Mouse (Mus musculus) heart, embryonic 15.5 days (tissue): Measurements from ENCODE around the gene Slc2a2. TPM values are rescaled to one million over a fixed set of nuclear protein-coding genes. Genes with fewer than 3 reads are reported as not detected.

ENCODE experiments used
- ATAC-seq: fragments of 200-750 bp; cut with Nextera tagmentation; replicated peaks from 2 replicates; pipeline ENCODE4 v1.8.0; 2017; ENCODE audit warnings: low read depth, moderate TSS enrichment; ENCODE audit not compliant: insufficient number of reproducible peaks, insufficient read depth, low FRiP score
- H3K27ac ChIP-seq: fragments of 300-500 bp; sonication (generic); 2 replicates; pipeline ENCODE4 v1.5.1; 2015; ENCODE audit warnings: mild to moderate bottlenecking, inconsistent platforms
- H3K27me3 ChIP-seq: fragments of 300-500 bp; sonication (generic); 2 replicates; pipeline ENCODE4 v1.6.1; 2015; ENCODE audit warnings: inconsistent platforms
- H3K36me3 ChIP-seq: fragments of 300-500 bp; sonication (generic); 2 replicates; pipeline ENCODE4 v1.6.1; 2015; ENCODE audit warnings: mild to moderate bottlenecking, inconsistent platforms
- H3K4me1 ChIP-seq: fragments of 300-500 bp; sonication (generic); replicated peaks from 2 replicates; pipeline ENCODE4 v1.6.1; 2015; ENCODE audit warnings: inconsistent platforms
- H3K4me2 ChIP-seq: fragments of 300-500 bp; sonication (generic); 2 replicates; pipeline ENCODE4 v1.6.1; 2015; ENCODE audit warnings: inconsistent platforms, mild to moderate bottlenecking, moderate library complexity
- H3K4me3 ChIP-seq: fragments of 300-500 bp; sonication (generic); 2 replicates; pipeline ENCODE4 v1.5.1; 2015; ENCODE audit warnings: mild to moderate bottlenecking, inconsistent platforms
- H3K9ac ChIP-seq: fragments of 300-500 bp; sonication (generic); 2 replicates; pipeline ENCODE4 v1.6.1; 2015; ENCODE audit warnings: mild to moderate bottlenecking, inconsistent platforms
- H3K9me3 ChIP-seq: fragments of 300-500 bp; sonication (generic); replicated peaks from 2 replicates; pipeline ENCODE4 v1.6.1; 2016; ENCODE audit warnings: inconsistent platforms
- WGBS: fragments of 180-500 bp; shearing (Covaris S2); methylation state at CpG from one replicate; pipeline ENCODE4 v1.1.7; 2015; ENCODE audit warnings: mixed read lengths; 5-methylcytosine and 5-hydroxymethylcytosine counted together
- polyA plus RNA-seq: library from polyadenylated mRNA; unstranded; fragments of >200 nt; fragmentation: Nextera tagmentation; extraction: Ambion mirVana; gene quantifications from 2 replicates; pipeline ENCODE4 v1.2.1, GENCODE M21; 2015

Gene Slc2a2
- polyA plus RNA-seq, 1 experiment from 2014 or later: 0.15 TPM

GRCm38 (mm10) chr3:28699601-28700000 is 1.9 kb downstream of the Slc2a2 start:
- no peaks in the 10 kb centered on the region for H3K4me1 ChIP-seq
- no peaks in the 10 kb centered on the region for H3K27me3 ChIP-seq
- H3K36me3 ChIP-seq: no peaks in the 10 kb centered on the region
- H3K9ac ChIP-seq: no peak overlapping the region
- ATAC-seq: no peak
- no peak overlapping the region for H3K4me2 ChIP-seq
- H3K4me3 ChIP-seq: no peak overlapping the region
- 64% methylated on average over 4 of the region's 4 CpGs for WGBS
- H3K9me3 ChIP-seq: no peaks in the 10 kb centered on the region
- no peak overlapping the region for H3K27ac ChIP-seq

- Histone ChIP-seq H3K27me3 (no peaks in the 10 kb centered on the region), H3K9me3 (no peaks in the 10 kb centered on the region), H3K4me1 (no peaks in the 10 kb centered on the region), H3K9ac (no peak overlapping the region), H3K4me2 (peak overlapping the region; percentile 33), H3K27ac (no peak overlapping the region), H3K36me3 (no peaks in the 10 kb centered on the region), H3K4me3 (no peak overlapping the region)
- WGBS: 52% methylated on average over 10 of the region's 10 CpGs
- ATAC-seq: no peak
Measured at GRCm38 (mm10) chr3:28705522-28706137, 7.9 kb downstream of the Slc2a2 start.

GRCm38 (mm10) chr3:28706736-28707135 is 9.0 kb downstream of the Slc2a2 start:
- no peak overlapping the region for H3K27ac ChIP-seq
- no peak overlapping the region for H3K4me2 ChIP-seq
- ATAC-seq: no peak
- WGBS: 67% methylated on average over 4 of the region's 4 CpGs
- H3K9me3 ChIP-seq: no peaks in the 10 kb centered on the region
- no peaks in the 10 kb centered on the region for H3K4me1 ChIP-seq
- no peaks in the 10 kb centered on the region for H3K36me3 ChIP-seq
- H3K27me3 ChIP-seq: no peaks in the 10 kb centered on the region
- no peak overlapping the region for H3K4me3 ChIP-seq
- H3K9ac ChIP-seq: no peak overlapping the region

- Histone ChIP-seq H3K9me3 (no peaks in the 10 kb centered on the region), H3K27me3 (no peaks in the 10 kb centered on the region), H3K9ac (no peak overlapping the region), H3K4me2 (no peak overlapping the region), H3K36me3 (no peaks in the 10 kb centered on the region), H3K4me3 (no peak overlapping the region), H3K4me1 (no peaks in the 10 kb centered on the region), H3K27ac (no peak overlapping the region)
- 54% methylated on average over 1 of the region's 1 CpGs for WGBS
- ATAC-seq: no peak
Measured at GRCm38 (mm10) chr3:28709740-28710139, 12.0 kb downstream of the Slc2a2 start.

GRCm38 (mm10) chr3:28713913-28714698 is 16.4 kb downstream of the Slc2a2 start:
- no peak overlapping the region for H3K27ac ChIP-seq
- H3K27me3 ChIP-seq: no peaks in the 10 kb centered on the region
- no peak overlapping the region for H3K4me2 ChIP-seq
- H3K4me1 ChIP-seq: no peaks in the 10 kb centered on the region
- H3K36me3 ChIP-seq: no peaks in the 10 kb centered on the region
- 77% methylated on average over 7 of the region's 7 CpGs for WGBS
- H3K9me3 ChIP-seq: no peaks in the 10 kb centered on the region
- no peak for ATAC-seq
- H3K9ac ChIP-seq: no peak overlapping the region
- no peak overlapping the region for H3K4me3 ChIP-seq

GRCm38 (mm10) chr3:28718521-28718920 is 20.8 kb downstream of the Slc2a2 start:
- Histone ChIP-seq H3K9me3 (no peaks in the 10 kb centered on the region), H3K27ac (no peak overlapping the region), H3K27me3 (no peaks in the 10 kb centered on the region), H3K4me2 (no peak overlapping the region), H3K4me1 (peaks cover 5% of the 10 kb centered on the region; the same call in 1 of the 2 replicates), H3K9ac (no peak overlapping the region), H3K36me3 (no peaks in the 10 kb centered on the region), H3K4me3 (no peak overlapping the region)
- WGBS: 85% methylated on average over 2 of the region's 2 CpGs
- no peak for ATAC-seq

- no peak overlapping the region for H3K4me2 ChIP-seq
- H3K27me3 ChIP-seq: no peaks in the 10 kb centered on the region
- no peaks in the 10 kb centered on the region for H3K36me3 ChIP-seq
- no peak overlapping the region for H3K9ac ChIP-seq
- H3K4me1 ChIP-seq: peaks cover 5% of the 10 kb centered on the region; the same call in 1 of the 2 replicates
- H3K9me3 ChIP-seq: no peaks in the 10 kb centered on the region
- no peak overlapping the region for H3K4me3 ChIP-seq
- WGBS: 70% methylated on average over 5 of the region's 5 CpGs
- no peak for ATAC-seq
- H3K27ac ChIP-seq: no peak overlapping the region
Measured at GRCm38 (mm10) chr3:28721218-28721617, 23.5 kb downstream of the Slc2a2 start.

GRCm38 (mm10) chr3:28721838-28722237 is 24.1 kb downstream of the Slc2a2 start:
- H3K27ac ChIP-seq: no peak overlapping the region
- ATAC-seq: no peak
- H3K9ac ChIP-seq: no peak overlapping the region
- H3K4me2 ChIP-seq: no peak overlapping the region
- WGBS: 39% methylated on average over 7 of the region's 7 CpGs
- no peaks in the 10 kb centered on the region for H3K9me3 ChIP-seq
- H3K4me3 ChIP-seq: no peak overlapping the region
- H3K4me1 ChIP-seq: peaks cover 5% of the 10 kb centered on the region; the same call in 1 of the 2 replicates
- no peaks in the 10 kb centered on the region for H3K36me3 ChIP-seq
- H3K27me3 ChIP-seq: no peaks in the 10 kb centered on the region

GRCm38 (mm10) chr3:28722531-28722930 is 24.8 kb downstream of the Slc2a2 start:
- no peaks in the 10 kb centered on the region for H3K9me3 ChIP-seq
- no peak overlapping the region for H3K4me2 ChIP-seq
- no peak overlapping the region for H3K27ac ChIP-seq
- H3K36me3 ChIP-seq: no peaks in the 10 kb centered on the region
- H3K4me1 ChIP-seq: peaks cover 5% of the 10 kb centered on the region; the same call in 1 of the 2 replicates
- no peak overlapping the region for H3K9ac ChIP-seq
- ATAC-seq: no peak
- H3K27me3 ChIP-seq: no peaks in the 10 kb centered on the region
- H3K4me3 ChIP-seq: no peak overlapping the region

GRCm38 (mm10) chr3:28723534-28723933 is 25.8 kb downstream of the Slc2a2 start:
- Histone ChIP-seq H3K9ac (no peak overlapping the region), H3K4me2 (no peak overlapping the region), H3K27ac (no peak overlapping the region), H3K27me3 (no peaks in the 10 kb centered on the region), H3K9me3 (no peaks in the 10 kb centered on the region), H3K4me3 (no peak overlapping the region), H3K4me1 (peaks cover 5% of the 10 kb centered on the region; the same call in 1 of the 2 replicates), H3K36me3 (no peaks in the 10 kb centered on the region)
- 61% methylated on average over 6 of the region's 6 CpGs for WGBS
- no peak for ATAC-seq

GRCm38 (mm10) chr3:28725203-28725602 is 27.5 kb downstream of the Slc2a2 start:
- Histone ChIP-seq H3K36me3 (no peaks in the 10 kb centered on the region), H3K9me3 (no peaks in the 10 kb centered on the region), H3K4me3 (no peak overlapping the region), H3K9ac (no peak overlapping the region), H3K27ac (no peak overlapping the region), H3K27me3 (no peaks in the 10 kb centered on the region), H3K4me2 (no peak overlapping the region), H3K4me1 (peaks cover 5% of the 10 kb centered on the region; the same call in 1 of the 2 replicates)
- WGBS: 91% methylated on average over 13 of the region's 13 CpGs
- no peak for ATAC-seq

GRCm38 (mm10) chr3:28726356-28726755 is 28.7 kb downstream of the Slc2a2 start:
- Histone ChIP-seq H3K9ac (no peak overlapping the region), H3K4me2 (no peak overlapping the region), H3K27me3 (no peaks in the 10 kb centered on the region), H3K4me3 (no peak overlapping the region), H3K9me3 (no peaks in the 10 kb centered on the region), H3K36me3 (no peaks in the 10 kb centered on the region), H3K4me1 (peaks cover 5% of the 10 kb centered on the region; the same call in 1 of the 2 replicates), H3K27ac (no peak overlapping the region)
- no peak for ATAC-seq
- WGBS: 94% methylated on average over 7 of the region's 7 CpGs
